Mouse (Mus musculus): ENCODE results near the gene Dnajc7. TPM values are rescaled to one million over a fixed set of nuclear protein-coding genes. Genes with fewer than 3 reads are reported as not detected.

Dnajc7 gene
- polyA plus RNA-seq, 1 experiment = 113 TPM

DNA sequence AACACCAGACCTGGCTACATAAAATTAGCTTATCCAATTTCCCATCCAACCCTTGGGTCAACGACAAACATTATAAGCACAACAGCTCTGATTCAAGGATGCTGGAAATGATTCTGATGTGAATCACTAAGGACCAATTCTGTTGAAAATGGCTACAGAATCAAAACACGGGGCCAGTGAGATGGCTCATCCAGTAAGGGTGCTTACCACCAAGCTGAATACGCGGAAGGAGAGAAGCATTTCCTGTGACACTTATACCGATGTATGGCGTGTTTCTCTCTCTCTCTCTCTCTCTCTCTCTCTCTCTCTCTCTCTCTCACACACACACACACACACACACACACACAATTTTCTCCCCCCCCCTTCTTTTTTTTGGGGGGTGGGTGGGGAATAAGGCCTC lies 12.8 kb downstream of the Dnajc7 start:
- no peak overlapping the region for H3K4me2 ChIP-seq (ENCODE audit: low read depth)
- no peak overlapping the region for H3ac ChIP-seq (ENCODE audit: control insufficient read depth, insufficient read length)
- H3K36me3 ChIP-seq (ENCODE audit: control insufficient read depth, insufficient read depth) = peaks cover 6% of the 10 kb centered on the region
- no peak for TF ChIP-seq CEBPB (IDR thresholded peaks at IDR 0.05; ENCODE audit: insufficient read depth, poor library complexity, severe bottlenecking)
- H3K79me2 ChIP-seq (ENCODE audit: control insufficient read depth, insufficient read depth) = peaks cover 99% of the 10 kb centered on the region
- no peak overlapping the region for H3K4me3 ChIP-seq
- no peaks in the 10 kb centered on the region for H3K27me3 ChIP-seq (ENCODE audit: control insufficient read depth, insufficient read depth, insufficient read length)

DNA sequence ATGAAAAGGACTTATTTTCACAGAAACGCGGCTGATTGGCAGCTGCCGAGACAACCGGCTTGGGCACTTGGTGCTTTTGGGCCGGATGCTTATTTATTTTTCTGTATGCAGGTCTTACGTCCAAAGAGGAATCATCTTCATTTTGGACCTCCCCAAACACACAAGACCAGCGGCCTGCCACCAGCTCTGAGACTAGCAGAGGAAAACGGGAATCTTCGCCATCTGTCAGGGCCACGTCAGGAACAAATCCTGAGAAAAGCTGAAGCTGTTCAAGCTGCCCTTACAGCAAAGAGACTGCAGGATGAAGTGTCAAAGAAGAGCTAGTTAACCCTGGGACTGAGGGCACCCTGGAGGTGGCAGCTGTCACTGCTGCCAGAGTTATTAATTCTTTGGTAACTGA lies 14.5 kb downstream of the Dnajc7 start:
- Histone ChIP-seq H3K36me3 (ENCODE audit: control insufficient read depth, insufficient read depth) (peaks cover 18% of the 10 kb centered on the region), H3ac (ENCODE audit: control insufficient read depth, insufficient read length) (no peak overlapping the region), H3K4me3 (no peak overlapping the region), H3K27me3 (ENCODE audit: control insufficient read depth, insufficient read depth, insufficient read length) (no peaks in the 10 kb centered on the region), H3K79me2 (ENCODE audit: control insufficient read depth, insufficient read depth) (peaks cover 99% of the 10 kb centered on the region), H3K4me2 (ENCODE audit: low read depth) (no peak overlapping the region)
- no peak for TF ChIP-seq MAX (IDR thresholded peaks at IDR 0.05; ENCODE audit: low read depth)
- TF ChIP-seq E2F4 (IDR thresholded peaks at IDR 0.05; ENCODE audit: insufficient read depth) = no peak
- TF ChIP-seq REST (IDR thresholded peaks at IDR 0.05; ENCODE audit: insufficient read depth, insufficient read length) = no peak
- no peak for TF ChIP-seq POLR2AphosphoS2 (IDR thresholded peaks at IDR 0.05; ENCODE audit: insufficient read length, low read depth)
- no peak for TF ChIP-seq MYOD1 (IDR thresholded peaks at IDR 0.05; ENCODE audit: control insufficient read depth in 1 of 3, insufficient read length in 2 of 3, low read depth in 2 of 3)
- TF ChIP-seq MYOG (IDR thresholded peaks at IDR 0.05; ENCODE audit: control insufficient read depth in 1 of 3, insufficient read depth in 1 of 3, insufficient read length in 2 of 3, low read depth in 2 of 3) = no peak
- no peak for TF ChIP-seq USF1 (IDR thresholded peaks at IDR 0.05; ENCODE audit: low read depth)
- no peak for TF ChIP-seq POLR2A (IDR thresholded peaks at IDR 0.05; ENCODE audit: insufficient read length, low read depth)
- no peak for TF ChIP-seq CEBPB (IDR thresholded peaks at IDR 0.05; ENCODE audit: insufficient read depth, poor library complexity, severe bottlenecking)
- no peak for TF ChIP-seq TCF3 (IDR thresholded peaks at IDR 0.05; ENCODE audit: insufficient read length, low read depth)
- TF ChIP-seq SRF (IDR thresholded peaks at IDR 0.05; ENCODE audit: control insufficient read depth, insufficient read length, low read depth) = no peak
- TF ChIP-seq TCF12 (IDR thresholded peaks at IDR 0.05; ENCODE audit: insufficient read depth, poor library complexity, severe bottlenecking) = no peak

DNA sequence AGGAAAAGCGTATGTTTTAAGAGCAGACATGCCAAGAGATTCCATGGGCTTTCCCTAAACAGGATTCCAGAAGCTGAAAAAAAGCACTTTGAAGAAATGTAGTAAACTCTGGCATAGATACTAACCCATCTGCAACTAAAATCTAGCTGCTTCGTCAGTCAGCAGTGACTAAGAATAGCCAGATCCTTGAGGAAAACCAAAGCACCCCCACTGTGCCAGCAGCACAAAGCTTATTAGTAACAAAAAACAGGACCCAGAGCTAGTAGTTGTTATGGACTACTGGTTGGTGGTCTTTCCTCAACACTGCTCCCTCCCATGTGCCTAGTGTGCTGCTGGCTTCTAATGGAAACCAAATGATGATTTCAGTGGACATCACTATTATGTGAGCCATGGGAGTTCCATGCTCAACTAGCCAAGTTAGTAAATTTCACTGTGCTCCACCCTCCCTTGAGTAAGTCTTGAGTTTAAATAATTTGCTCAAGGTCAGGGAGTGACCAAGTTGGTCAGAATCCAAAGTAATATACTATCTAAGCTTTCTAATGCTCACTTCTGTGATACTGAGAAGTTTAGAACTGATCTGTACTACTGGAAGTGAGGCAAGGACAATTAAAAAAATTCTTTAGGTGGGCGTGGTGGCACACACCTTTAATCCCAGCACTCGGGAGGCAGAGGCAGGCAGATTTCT lies 15.5 kb downstream of the Dnajc7 start:
- Histone ChIP-seq H3K27me3 (ENCODE audit: control insufficient read depth, insufficient read depth, insufficient read length) (no peaks in the 10 kb centered on the region), H3K4me3 (no peak overlapping the region), H3ac (ENCODE audit: control insufficient read depth, insufficient read length) (no peak overlapping the region), H3K79me2 (ENCODE audit: control insufficient read depth, insufficient read depth) (peaks cover 91% of the 10 kb centered on the region), H3K36me3 (ENCODE audit: control insufficient read depth, insufficient read depth) (peaks cover 28% of the 10 kb centered on the region), H3K4me2 (ENCODE audit: low read depth) (peak overlapping the region; percentile 18)
- no peak for TF ChIP-seq POLR2A (IDR thresholded peaks at IDR 0.05; ENCODE audit: insufficient read length, low read depth)
- TF ChIP-seq MYOD1 (IDR thresholded peaks at IDR 0.05; ENCODE audit: control insufficient read depth in 1 of 3, insufficient read length in 2 of 3, low read depth in 2 of 3) = no peak
- TF ChIP-seq MAX (IDR thresholded peaks at IDR 0.05; ENCODE audit: low read depth) = no peak
- no peak for TF ChIP-seq MYOG (IDR thresholded peaks at IDR 0.05; ENCODE audit: control insufficient read depth in 1 of 3, insufficient read depth in 1 of 3, insufficient read length in 2 of 3, low read depth in 2 of 3)
- no peak for TF ChIP-seq USF1 (IDR thresholded peaks at IDR 0.05; ENCODE audit: low read depth)
- no peak for TF ChIP-seq CEBPB (IDR thresholded peaks at IDR 0.05; ENCODE audit: insufficient read depth, poor library complexity, severe bottlenecking)
- TF ChIP-seq POLR2AphosphoS2 (IDR thresholded peaks at IDR 0.05; ENCODE audit: insufficient read length, low read depth) = no peak
- no peak for TF ChIP-seq REST (IDR thresholded peaks at IDR 0.05; ENCODE audit: insufficient read depth, insufficient read length)

DNA sequence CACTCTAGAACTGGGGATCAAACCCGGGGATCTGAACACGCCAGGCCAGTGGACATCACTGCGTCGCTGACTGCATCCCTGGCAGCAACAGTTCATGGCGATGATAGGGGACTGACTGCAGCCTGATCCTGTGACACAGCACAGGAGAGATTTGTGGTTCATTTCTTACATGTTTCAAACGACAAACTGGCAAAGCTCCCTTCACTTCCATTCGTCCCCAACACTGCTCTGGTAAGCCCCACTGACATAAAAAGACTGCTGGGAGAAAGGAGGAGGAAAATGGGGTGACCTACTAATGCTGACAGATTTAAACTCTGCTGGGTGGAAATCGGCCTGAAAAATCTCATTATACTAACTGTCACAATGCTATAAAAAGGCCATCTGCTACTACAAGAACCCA lies 16.2 kb downstream of the Dnajc7 start:
- no peaks in the 10 kb centered on the region for H3K27me3 ChIP-seq (ENCODE audit: control insufficient read depth, insufficient read depth, insufficient read length)
- H3K36me3 ChIP-seq (ENCODE audit: control insufficient read depth, insufficient read depth) = peaks cover 34% of the 10 kb centered on the region
- no peak overlapping the region for H3K4me2 ChIP-seq (ENCODE audit: low read depth)
- TF ChIP-seq SRF (IDR thresholded peaks at IDR 0.05; ENCODE audit: control insufficient read depth, insufficient read length, low read depth) (no peak), REST (IDR thresholded peaks at IDR 0.05; ENCODE audit: insufficient read depth, insufficient read length) (no peak), TCF3 (IDR thresholded peaks at IDR 0.05; ENCODE audit: insufficient read length, low read depth) (no peak), MYOD1 (IDR thresholded peaks at IDR 0.05; ENCODE audit: control insufficient read depth in 1 of 3, insufficient read length in 2 of 3, low read depth in 2 of 3) (no peak), TCF12 (IDR thresholded peaks at IDR 0.05; ENCODE audit: insufficient read depth, poor library complexity, severe bottlenecking) (no peak), POLR2A (IDR thresholded peaks at IDR 0.05; ENCODE audit: insufficient read length, low read depth) (no peak), CEBPB (IDR thresholded peaks at IDR 0.05; ENCODE audit: insufficient read depth, poor library complexity, severe bottlenecking) (no peak), USF1 (IDR thresholded peaks at IDR 0.05; ENCODE audit: low read depth) (no peak), MYOG (IDR thresholded peaks at IDR 0.05; ENCODE audit: control insufficient read depth in 1 of 3, insufficient read depth in 1 of 3, insufficient read length in 2 of 3, low read depth in 2 of 3) (no peak), E2F4 (IDR thresholded peaks at IDR 0.05; ENCODE audit: insufficient read depth) (no peak), MAX (IDR thresholded peaks at IDR 0.05; ENCODE audit: low read depth) (no peak), POLR2AphosphoS2 (IDR thresholded peaks at IDR 0.05; ENCODE audit: insufficient read length, low read depth) (no peak)
- H3K4me3 ChIP-seq = no peak overlapping the region
- H3ac ChIP-seq (ENCODE audit: control insufficient read depth, insufficient read length) = no peak overlapping the region
- peaks cover 85% of the 10 kb centered on the region for H3K79me2 ChIP-seq (ENCODE audit: control insufficient read depth, insufficient read depth)

DNA sequence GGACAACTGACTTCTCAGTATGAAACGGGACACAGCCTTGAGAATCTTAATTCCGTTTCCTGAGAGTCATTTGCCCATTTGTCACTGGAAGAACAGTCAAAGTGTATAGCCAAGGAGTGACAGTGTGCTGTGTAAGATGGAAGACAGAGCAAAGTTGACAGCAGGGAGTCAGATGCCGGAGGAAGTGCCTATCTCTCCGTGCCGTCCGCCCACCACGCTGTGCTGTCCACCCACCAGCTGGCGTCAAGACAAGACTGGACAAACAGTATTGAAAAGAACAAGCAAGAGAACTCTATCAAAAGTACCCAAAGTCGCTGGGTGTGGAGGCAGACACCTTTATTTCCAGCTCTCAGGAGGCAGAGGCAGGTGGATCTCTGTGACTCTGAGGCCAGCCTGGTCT lies 16.8 kb downstream of the Dnajc7 start:
- TF ChIP-seq E2F4 (IDR thresholded peaks at IDR 0.05; ENCODE audit: insufficient read depth) = no peak
- no peak for TF ChIP-seq MAX (IDR thresholded peaks at IDR 0.05; ENCODE audit: low read depth)
- TF ChIP-seq TCF3 (IDR thresholded peaks at IDR 0.05; ENCODE audit: insufficient read length, low read depth) = no peak
- no peak for TF ChIP-seq SRF (IDR thresholded peaks at IDR 0.05; ENCODE audit: control insufficient read depth, insufficient read length, low read depth)
- no peak for TF ChIP-seq USF1 (IDR thresholded peaks at IDR 0.05; ENCODE audit: low read depth)
- TF ChIP-seq MYOG (IDR thresholded peaks at IDR 0.05; ENCODE audit: control insufficient read depth in 1 of 3, insufficient read depth in 1 of 3, insufficient read length in 2 of 3, low read depth in 2 of 3) = no peak
- no peak for TF ChIP-seq POLR2A (IDR thresholded peaks at IDR 0.05; ENCODE audit: insufficient read length, low read depth)
- no peak for TF ChIP-seq POLR2AphosphoS2 (IDR thresholded peaks at IDR 0.05; ENCODE audit: insufficient read length, low read depth)
- TF ChIP-seq CEBPB (IDR thresholded peaks at IDR 0.05; ENCODE audit: insufficient read depth, poor library complexity, severe bottlenecking) = no peak
- Histone ChIP-seq H3ac (ENCODE audit: control insufficient read depth, insufficient read length) (no peak overlapping the region), H3K27me3 (ENCODE audit: control insufficient read depth, insufficient read depth, insufficient read length) (no peaks in the 10 kb centered on the region), H3K4me2 (ENCODE audit: low read depth) (no peak overlapping the region), H3K79me2 (ENCODE audit: control insufficient read depth, insufficient read depth) (peaks cover 78% of the 10 kb centered on the region), H3K36me3 (ENCODE audit: control insufficient read depth, insufficient read depth) (peaks cover 34% of the 10 kb centered on the region), H3K4me3 (no peak overlapping the region)
